Mouse (Mus musculus) heart, adult 2 months (tissue): ENCODE data around the gene Pdpr. TPM values are rescaled to one million over a fixed set of nuclear protein-coding genes. Genes with fewer than 3 reads are reported as not detected.
"Not testable (repeated sequence)": the region's sequence is repeated elsewhere in the genome, so short reads cannot be mapped to it uniquely, and the experiment has no call there.

Experiments
- DNase-seq, 2 experiments: peaks; one replicate each; pipeline ENCODE4 v3.0.0; 2021
- H3K27ac ChIP-seq: fragments of 200-600 bp; 2 replicates; pipeline ENCODE4 v1.8.1; 2022
- H3K27me3 ChIP-seq: fragments of 200-500 bp; 2 replicates; pipeline ENCODE4 v1.6.1; 2012; ENCODE audit warnings: mild to moderate bottlenecking, low read length, inconsistent platforms, mixed read lengths; ENCODE audit not compliant: control insufficient read depth, insufficient read depth
- H3K36me3 ChIP-seq: fragments of 200-500 bp; 2 replicates; pipeline ENCODE4 v1.6.1; 2012; ENCODE audit warnings: low read length, inconsistent platforms; ENCODE audit not compliant: control insufficient read depth, insufficient read depth
- H3K4me1 ChIP-seq: fragments of 200-500 bp; 2 replicates; pipeline ENCODE4 v1.6.1; 2011; ENCODE audit warnings: low read length; ENCODE audit not compliant: control insufficient read depth, insufficient read depth
- H3K4me3 ChIP-seq: fragments of 200-600 bp; 2 replicates; pipeline ENCODE4 v1.8.1; 2022
- H3K79me2 ChIP-seq: fragments of 200-500 bp; replicated peaks from 2 replicates; pipeline ENCODE4 v1.6.1; 2012; ENCODE audit warnings: mild to moderate bottlenecking, inconsistent platforms, low read length, moderate library complexity, mixed read lengths; ENCODE audit not compliant: control insufficient read depth, insufficient read depth
- H3K9ac ChIP-seq: fragments of 200-500 bp; 2 replicates; pipeline ENCODE4 v1.6.1; 2012; ENCODE audit warnings: low read depth, mild to moderate bottlenecking, control low read depth, inconsistent platforms, low read length, mixed read lengths
- CTCF ChIP-seq: fragments of 200-600 bp; IDR thresholded peaks from 2 replicates; pipeline ENCODE4 v1.8.1; 2022; ENCODE audit warnings: antibody characterized with exemption, mild to moderate bottlenecking, moderate library complexity
- EP300 ChIP-seq: fragments of 200-500 bp; IDR thresholded peaks from 2 replicates; pipeline ENCODE4 v1.6.1; 2011; ENCODE audit warnings: low read depth, low read length, control low read depth; ENCODE audit not compliant: insufficient read depth
- POLR2A ChIP-seq: fragments of 200-500 bp; IDR thresholded peaks from 2 replicates; pipeline ENCODE4 v1.6.1; 2011; ENCODE audit warnings: mild to moderate bottlenecking, low read depth, low read length, control low read depth; ENCODE audit not compliant: insufficient read depth
- WGBS: fragments of 180-500 bp; shearing (Covaris S2); methylation state at CpG from one replicate; pipeline ENCODE4 v1.1.7; 2018; 5-methylcytosine and 5-hydroxymethylcytosine counted together
- intact Hi-C: fragments of 180-260 bp; cut with DNase I; formaldehyde crosslinking; loops from one replicate; pipeline ENCODE4 v1.15.1; 2025
- polyA plus RNA-seq: library from polyadenylated mRNA; depleted of rRNA; stranded (reverse); fragments of >200 nt; gene quantifications from 2 replicates; pipeline ENCODE4 v1.2.3, GENCODE M21; 2012
- total RNA-seq, 2 experiments: library from RNA; stranded (reverse); gene quantifications; 2 replicates each; pipeline ENCODE4 v1.2.3; 2021

The Pdpr gene
- total and polyA plus RNA-seq, 3 experiments: 28.5 to 114 (median 88.3) TPM

GRCm38 (mm10) chr8:111114891-111115290 lies 20.5 kb downstream of the Pdpr start:
- Histone ChIP-seq H3K9ac (no peak overlapping the region), H3K4me1 (no peaks in the 10 kb centered on the region), H3K27me3 (no peaks in the 10 kb centered on the region), H3K27ac (no peak overlapping the region), H3K4me3 (no peak overlapping the region), H3K36me3 (peaks cover 3% of the 10 kb centered on the region), H3K79me2 (no peaks in the 10 kb centered on the region)
- TF ChIP-seq CTCF (no peak), EP300 (no peak), POLR2A (no peak)
- DNase-seq: no peak
- 89% methylated on average over 5 of the region's 5 CpGs for WGBS
- intact Hi-C loops: no loop called here

GRCm38 (mm10) chr8:111119481-111119880 lies 25.1 kb downstream of the Pdpr start:
- TF ChIP-seq EP300 (no peak), POLR2A (no peak), CTCF (no peak)
- peaks cover 4% of the 10 kb centered on the region; the same call in 1 of the 2 replicates for H3K36me3 ChIP-seq
- 90% methylated on average over 3 of the region's 3 CpGs for WGBS

GRCm38 (mm10) chr8:111130756-111131155 lies 36.3 kb downstream of the Pdpr start:
- Histone ChIP-seq H3K27ac (no peak overlapping the region), H3K4me3 (no peak overlapping the region), H3K27me3 (no peaks in the 10 kb centered on the region), H3K79me2 (no peaks in the 10 kb centered on the region; the same call in 1 of the 2 replicates), H3K4me1 (no peaks in the 10 kb centered on the region), H3K9ac (no peak overlapping the region), H3K36me3 (peaks cover 7% of the 10 kb centered on the region; the same call in 1 of the 2 replicates)
- intact Hi-C loops: no loop called here
- TF ChIP-seq POLR2A (no peak), CTCF (no peak)
- 89% methylated on average over 2 of the region's 2 CpGs for WGBS
- DNase-seq: no peak

More at GRCm38 (mm10) chr8:111119481-111119880, 25.1 kb downstream of the Pdpr start:
- Histone ChIP-seq H3K79me2 (no peaks in the 10 kb centered on the region), H3K4me1 (no peaks in the 10 kb centered on the region), H3K4me3 (no peak overlapping the region), H3K27ac (no peak overlapping the region), H3K27me3 (no peaks in the 10 kb centered on the region), H3K9ac (no peak overlapping the region)
- intact Hi-C loops: no loop called here
- DNase-seq: no peak

- H3K27me3 ChIP-seq: no peaks in the 10 kb centered on the region
- no peak overlapping the region for H3K27ac ChIP-seq
- H3K4me1 ChIP-seq: peaks cover 8% of the 10 kb centered on the region
- no peak for DNase-seq
- peaks cover 25% of the 10 kb centered on the region for H3K36me3 ChIP-seq
- no peak overlapping the region for H3K9ac ChIP-seq
- TF ChIP-seq POLR2A: no peak
- TF ChIP-seq CTCF: no peak
- no peak for TF ChIP-seq EP300
- intact Hi-C loops: loop anchor here (1.0 kb wide), 1 partner anchor 47 kb away; no protein-coding TSS in a partner anchor
- H3K4me3 ChIP-seq: no peak overlapping the region
- H3K79me2 ChIP-seq: peaks cover 11% of the 10 kb centered on the region
Measured at GRCm38 (mm10) chr8:111142521-111142920, 48.1 kb downstream of the Pdpr start.

GRCm38 (mm10) chr8:111144901-111145459 lies 50.5 kb downstream of the Pdpr start:
- intact Hi-C loops: loop anchor here (5.0 kb wide), 1 partner anchor 112 kb away; the partner anchor contains the start of gene Glg1
- not testable (repeated sequence) for H3K4me1 ChIP-seq, DNase-seq, H3K27me3 ChIP-seq
- H3K4me3 ChIP-seq: peak overlapping the region; percentile 96
- H3K27ac ChIP-seq: peak overlapping the region; percentile 96
- H3K79me2 ChIP-seq: peaks cover 10% of the 10 kb centered on the region
- peaks cover 14% of the 10 kb centered on the region for H3K36me3 ChIP-seq
- under 1% methylated on average over 63 of the region's 63 CpGs for WGBS
- peak overlapping the region; percentile 85 for H3K9ac ChIP-seq

GRCm38 (mm10) chr8:111145460-111146012 lies 51.1 kb downstream of the Pdpr start:
- H3K79me2 ChIP-seq, H3K4me1 ChIP-seq, H3K27me3 ChIP-seq: not testable (repeated sequence)
- under 1% methylated on average over 60 of the region's 74 CpGs for WGBS
- peak overlapping the region; percentile 96 for H3K4me3 ChIP-seq
- H3K36me3 ChIP-seq: peaks cover 14% of the 10 kb centered on the region
- TF ChIP-seq POLR2A: peak; percentile 76
- peak overlapping the region; percentile 96 for H3K27ac ChIP-seq
- peak overlapping the region; percentile 98 for H3K9ac ChIP-seq
- DNase-seq: peak; percentile 97
- intact Hi-C loops: loop anchor here (5.0 kb wide), 1 partner anchor 112 kb away; the partner anchor contains the start of gene Glg1
